Mouse (Mus musculus) NIH3T3 (cell line): ENCODE results near the gene Eid2b.
A peak's percentile ranks its signal among the peaks of the same experiment; 100 is the strongest.
"Not testable (repeated sequence)": the region's sequence is repeated elsewhere in the genome, so short reads cannot be mapped to it uniquely, and the experiment has no call there.

Experiments used
- DNase-seq: peaks from one replicate; pipeline ENCODE4 v3.0.0-alpha.2; 2012; ENCODE audit warnings: low read depth

Eid2b gene

DNA sequence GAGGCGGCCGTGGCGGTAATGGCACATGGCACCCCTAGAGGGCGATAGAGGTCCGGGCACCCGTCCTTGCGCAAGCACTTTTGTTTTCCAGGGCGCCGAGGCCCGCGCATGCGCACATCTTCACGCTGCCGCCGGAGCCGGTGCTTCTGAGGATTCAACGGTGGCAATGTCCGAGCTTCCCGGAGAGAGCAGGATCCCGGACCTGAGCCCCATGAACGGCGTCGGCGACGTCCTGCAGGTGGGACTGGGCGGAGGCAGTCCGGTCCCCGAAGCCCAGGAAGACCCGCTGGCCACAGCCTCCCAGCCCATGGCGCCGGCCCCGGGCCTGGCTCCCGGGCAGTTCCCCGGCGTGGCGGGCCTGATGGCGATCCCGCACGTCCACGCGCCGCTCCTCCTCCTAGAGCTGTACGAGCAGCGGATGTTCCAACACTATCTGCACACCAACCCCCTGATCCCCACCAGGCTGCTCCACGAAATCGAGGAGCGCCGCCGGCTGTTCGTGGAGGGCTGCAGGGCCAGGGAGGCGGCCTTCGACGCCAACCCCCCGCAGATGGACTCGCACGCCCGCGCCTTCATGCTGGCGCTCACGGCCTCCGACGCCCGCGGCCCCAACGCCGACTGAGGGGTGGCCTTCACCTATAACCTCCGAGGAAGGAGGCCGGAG, at the start of gene Eid2b:
TSS of gene Eid2b (plus strand) at position 125 of the 664 bp plus-strand sequence.
- DNase-seq, result peak; percentile 98

DNA sequence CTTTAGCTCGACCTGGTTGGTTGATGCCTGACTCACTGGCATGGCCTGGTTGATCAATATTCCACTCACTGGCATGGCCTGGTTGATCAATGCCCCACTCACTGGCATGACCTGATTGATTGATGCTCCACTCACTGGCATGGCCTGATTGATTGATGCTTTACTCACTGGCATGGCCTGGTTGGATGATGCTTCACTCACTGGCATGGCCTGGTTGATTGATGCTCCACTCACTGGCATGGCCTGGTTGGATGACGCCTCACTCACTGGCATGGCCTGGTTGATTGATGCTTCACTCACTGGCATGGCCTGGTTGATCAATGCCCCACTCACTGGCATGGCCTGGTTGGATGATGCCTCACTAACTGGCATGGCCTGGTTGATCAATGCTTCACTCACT, 33.6 kb upstream of the Eid2b start:
- not testable (repeated sequence) for DNase-seq

DNA sequence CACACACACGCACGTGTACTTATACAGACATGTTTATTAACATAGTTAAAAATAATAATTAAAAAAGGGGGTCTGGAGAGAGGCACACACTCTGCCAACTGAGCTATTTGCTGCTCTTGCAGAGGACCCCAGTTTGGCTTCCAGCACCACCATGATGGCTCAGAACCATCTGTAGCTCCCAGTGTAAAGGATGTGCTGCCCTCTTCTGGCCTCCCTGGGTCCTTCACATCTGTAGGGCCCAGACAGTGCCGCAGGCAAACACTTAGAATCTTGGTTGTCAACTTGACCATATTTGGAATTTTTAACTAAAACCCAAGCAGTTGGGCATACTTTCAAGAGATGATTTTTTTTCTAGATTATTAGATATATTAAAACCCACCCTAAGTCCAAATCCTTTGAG, 28.6 kb upstream of the Eid2b start:
- DNase-seq, result no peak

GRCm38 (mm10) chr7:28251976-28252375, 25.6 kb upstream of the Eid2b start:
- DNase-seq, result no peak

DNA sequence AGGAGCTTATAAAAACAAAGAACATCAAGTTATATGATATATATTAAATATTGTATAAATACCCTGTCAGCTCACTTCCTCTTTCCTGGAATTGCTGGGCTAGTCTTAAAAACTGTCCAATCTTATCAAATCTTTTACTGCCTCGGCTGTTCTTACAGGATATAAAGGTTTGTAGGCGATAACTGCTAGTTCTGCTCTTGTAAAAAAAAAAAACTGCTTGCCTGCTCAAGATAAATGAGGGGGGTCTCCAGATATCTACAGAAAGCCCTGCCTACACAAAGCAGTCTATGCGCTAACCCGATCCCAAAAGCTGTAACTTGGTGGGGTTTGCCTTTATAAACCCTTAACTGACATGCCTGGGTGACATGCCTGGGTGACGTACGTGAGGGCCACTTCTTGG, 22.9 kb upstream of the Eid2b start:
- no peak for DNase-seq

- peak; percentile 35 for DNase-seq
These were observed 22.1 kb upstream of the Eid2b start for GRCm38 (mm10) chr7:28255476-28255875.

DNA sequence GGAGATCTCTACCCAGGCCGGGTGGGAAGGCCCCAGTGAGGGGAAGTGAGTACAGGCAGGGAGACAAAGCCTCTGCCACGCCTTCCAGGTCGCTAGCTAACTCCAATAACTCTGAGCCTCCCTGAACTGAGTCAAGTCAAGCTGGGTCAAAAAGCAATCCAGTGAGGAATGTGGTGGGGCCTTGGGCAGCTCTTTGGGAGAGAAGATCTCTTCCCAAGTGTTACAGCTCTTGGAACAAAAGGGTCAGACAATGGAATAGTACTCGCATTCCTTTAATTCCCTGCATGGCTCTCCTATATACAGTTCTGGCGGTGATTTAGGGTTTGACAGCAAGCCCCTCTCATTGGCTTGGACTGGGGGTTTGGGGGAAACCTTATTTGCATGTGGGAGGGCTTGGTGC, 14.7 kb upstream of the Eid2b start:
- no peak for DNase-seq

DNA sequence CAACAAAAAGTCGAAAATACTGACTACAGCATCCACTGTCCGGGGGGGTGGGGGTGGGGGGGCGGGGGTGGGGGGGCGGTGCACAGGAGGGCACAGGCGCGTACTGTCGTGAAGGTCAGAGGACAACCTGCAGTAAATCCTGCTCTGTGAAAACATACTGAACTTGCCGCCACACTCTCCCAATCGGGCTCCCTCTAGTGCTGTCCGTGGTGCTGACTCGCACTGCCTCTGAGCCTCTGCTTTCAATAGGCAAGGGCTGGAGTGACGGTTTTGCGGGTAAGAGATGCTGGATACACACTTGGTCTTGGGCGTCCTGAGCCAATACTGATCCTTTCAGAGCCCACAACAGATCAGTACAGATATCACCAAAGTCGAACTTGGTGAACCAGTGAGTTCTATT, 13.8 kb upstream of the Eid2b start:
- peak; percentile 91 for DNase-seq

DNA sequence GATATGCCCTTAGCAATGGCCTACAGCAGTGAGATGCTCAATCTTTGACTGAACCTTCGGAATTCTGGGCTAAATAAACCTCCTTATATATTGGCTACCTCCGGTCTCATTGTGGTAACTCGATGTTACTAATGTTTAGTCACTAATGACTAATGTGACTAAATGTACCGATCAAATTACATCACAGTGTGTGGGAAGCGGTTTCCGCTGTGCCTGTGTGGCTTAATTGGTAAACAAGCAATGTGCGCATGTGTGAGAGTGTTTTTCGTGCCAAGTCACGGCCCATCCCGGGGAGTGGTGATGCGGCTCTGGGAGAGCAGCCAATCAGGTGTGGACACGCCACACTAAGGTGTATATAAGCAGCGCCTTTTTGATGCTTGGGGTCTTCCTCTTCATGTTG, 12.1 kb upstream of the Eid2b start:
- DNase-seq, result peak; percentile 21

DNA sequence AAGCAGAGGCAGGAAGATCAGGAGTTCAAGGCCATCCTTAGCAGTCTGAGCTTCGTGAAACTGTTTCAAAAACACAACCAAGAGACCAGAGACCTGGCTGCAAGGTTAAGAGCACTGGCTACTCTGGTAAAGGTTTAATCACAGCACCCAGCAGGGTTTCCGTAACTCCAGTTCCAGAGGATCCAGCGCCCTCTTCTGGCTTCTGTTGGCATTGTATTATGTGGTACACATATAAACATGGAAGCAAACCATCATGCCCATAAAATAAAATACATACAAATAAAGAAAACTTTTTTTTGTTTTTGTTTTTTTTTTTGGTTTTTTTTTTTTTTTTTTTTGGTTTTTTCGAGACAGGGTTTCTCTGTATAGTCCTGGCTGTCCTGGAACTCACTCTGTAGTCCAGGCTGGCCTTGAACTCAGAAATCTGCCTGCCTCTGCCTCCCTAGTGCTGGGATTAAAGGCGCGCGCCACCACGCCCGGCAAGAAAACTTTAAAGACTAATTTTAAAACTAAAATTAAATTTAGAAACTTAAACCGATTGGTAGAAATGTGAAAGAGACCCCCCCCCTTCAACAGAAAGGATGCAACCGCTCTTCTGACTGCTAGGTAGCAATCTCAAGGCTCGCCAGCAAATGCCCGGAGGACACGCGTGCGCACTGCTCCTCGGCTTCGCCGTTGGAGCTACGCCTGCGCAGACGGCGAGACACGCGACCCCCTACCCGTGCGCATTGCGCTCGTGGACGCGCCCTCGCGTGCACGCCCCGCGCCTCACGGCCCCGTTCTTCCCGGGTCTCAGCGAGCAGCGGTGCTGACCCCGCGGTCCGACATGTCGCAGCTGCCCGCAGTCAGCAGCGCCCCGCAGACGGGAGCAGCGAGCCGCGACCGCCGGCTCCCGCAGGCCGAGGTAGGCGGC, 10.2 kb upstream of the Eid2b start, which contains the start of gene Eid2:
TSS of gene Eid2 (plus strand) at position 753 of the 913 bp plus-strand sequence.
- peak; percentile 94 for DNase-seq

DNA sequence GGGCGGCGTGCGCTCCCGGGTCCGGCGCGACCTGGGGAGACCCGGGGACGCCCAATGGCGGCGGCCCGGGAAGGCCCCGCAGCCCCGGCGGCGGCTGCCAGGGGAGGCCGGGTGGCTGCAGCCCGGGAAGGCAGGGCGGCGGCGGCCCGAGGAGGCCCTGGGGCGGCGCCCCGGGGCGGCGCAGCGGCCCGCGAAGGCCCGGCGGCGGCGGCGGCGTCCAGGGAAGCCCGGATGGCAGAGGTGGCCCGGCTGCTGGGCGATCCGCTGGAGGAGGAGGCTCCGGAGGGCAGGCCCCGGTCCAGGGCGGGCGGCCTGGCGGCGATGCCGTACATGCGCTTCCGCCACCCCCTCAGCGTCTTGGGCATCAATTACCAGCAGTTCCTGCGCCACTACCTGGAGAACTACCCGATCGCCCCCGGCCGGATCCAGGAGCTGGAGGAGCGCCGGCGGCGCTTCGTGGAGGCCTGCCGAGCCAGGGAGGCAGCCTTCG, 9.5 kb upstream of the Eid2b start:
- peak; percentile 77 for DNase-seq

DNA sequence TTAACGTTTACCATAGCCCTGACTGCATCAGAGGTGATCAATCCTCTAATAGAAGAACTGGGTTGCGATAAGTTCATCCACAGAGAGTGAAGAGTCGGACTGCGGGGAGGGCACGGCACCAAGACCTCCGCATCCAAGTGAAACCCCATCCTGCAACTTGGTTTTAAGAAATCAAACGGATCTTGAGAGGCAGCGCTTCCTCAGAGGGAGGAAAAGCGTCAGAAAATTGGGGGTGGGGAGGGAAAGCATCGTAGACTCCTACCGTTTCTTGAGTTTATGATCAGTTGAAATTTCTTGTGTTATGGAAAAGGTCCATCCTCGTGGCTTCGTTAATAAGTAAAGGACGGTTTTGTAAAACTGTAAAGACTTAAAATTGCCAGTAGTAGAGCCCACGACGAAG, 9.0 kb upstream of the Eid2b start:
- peak; percentile 52 for DNase-seq

- DNase-seq, result peak; percentile 65
These were observed 8.2 kb upstream of the Eid2b start for GRCm38 (mm10) chr7:28269355-28269754.

DNA sequence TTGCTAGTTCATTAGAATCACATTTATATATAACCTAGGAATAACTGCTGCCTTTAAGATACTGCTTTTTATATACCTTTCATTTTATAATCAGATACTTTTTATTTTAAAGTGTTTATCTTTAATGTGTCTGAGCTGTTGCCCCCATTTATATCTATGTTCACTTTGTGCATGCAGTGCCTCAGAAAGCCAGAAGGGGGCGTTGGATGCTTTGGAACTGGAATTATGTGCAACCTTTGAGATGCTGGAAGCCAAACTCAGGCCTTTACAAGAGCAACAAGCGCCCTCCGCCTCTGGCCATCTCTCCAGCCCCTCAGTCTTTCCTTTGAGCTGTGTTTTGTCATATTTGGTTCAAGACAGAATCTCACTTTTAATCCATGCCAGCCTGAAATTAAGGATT, 5.8 kb upstream of the Eid2b start:
- no peak for DNase-seq

GRCm38 (mm10) chr7:28277237-28277614, 313 bp upstream of the Eid2b start:
- DNase-seq, result no peak

- DNase-seq, result peak; percentile 45
These were observed 727 bp downstream of the Eid2b start for GRCm38 (mm10) chr7:28278279-28278652.

DNA sequence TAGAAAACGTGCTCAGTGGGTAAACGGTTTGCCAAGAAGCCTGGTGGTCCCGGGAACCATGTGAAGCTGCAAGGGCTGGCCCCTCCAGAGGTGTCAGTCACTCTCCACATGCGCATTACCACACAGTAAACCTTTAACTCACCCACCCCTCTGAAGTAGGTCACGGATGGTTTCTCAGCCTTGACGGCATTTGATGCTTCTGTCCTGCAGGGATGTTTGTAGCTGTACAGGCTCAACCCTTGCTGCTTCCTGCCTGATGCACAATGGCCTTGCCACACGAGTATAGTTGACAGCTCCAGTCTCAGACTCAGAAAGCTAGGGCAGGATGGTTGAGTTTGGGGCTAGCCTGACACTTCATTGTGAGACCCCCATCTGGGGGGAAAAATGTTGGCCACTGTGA, 3.1 kb downstream of the Eid2b start:
- DNase-seq, result no peak

DNA sequence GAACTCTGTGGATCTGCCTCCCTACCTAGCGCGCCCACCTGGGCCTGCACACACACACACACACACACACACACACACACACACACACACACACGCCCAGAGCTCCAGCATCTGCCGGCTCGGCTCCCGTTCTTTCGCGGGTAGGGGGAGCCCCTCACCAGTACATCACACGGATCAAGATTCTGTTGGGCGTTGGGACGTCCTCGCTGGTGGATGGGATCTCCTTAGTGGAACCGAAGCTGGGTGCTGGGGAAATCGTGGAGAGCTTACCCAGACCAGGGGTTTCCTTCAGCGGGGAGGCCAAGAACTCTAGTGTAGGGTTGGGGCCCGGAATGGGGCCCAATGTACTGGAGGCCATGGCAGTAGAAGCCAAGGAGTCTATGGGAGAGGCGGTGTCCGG, 12.6 kb downstream of the Eid2b start:
- no peak for DNase-seq

- DNase-seq, result no peak
These were observed 13.4 kb downstream of the Eid2b start, which contains the start of gene Selenov for GRCm38 (mm10) chr7:28290638-28291590. TSS of gene Selenov (minus strand) at chr7:28291186.

- no peak for DNase-seq
These were observed 16.9 kb downstream of the Eid2b start for GRCm38 (mm10) chr7:28294481-28294880.

- DNase-seq, result peak; percentile 84
These were observed 21.5 kb downstream of the Eid2b start for GRCm38 (mm10) chr7:28298837-28299625.
